Mouse (Mus musculus): ENCODE measurements around the gene Aldh1a1. TPM values are rescaled to one million over a fixed set of nuclear protein-coding genes. Genes with fewer than 3 reads are reported as not detected.

The Aldh1a1 gene
- 1.3 TPM for polyA plus RNA-seq (2017; shearing (Covaris generic))

GRCm38 (mm10) chr19:20492491-20492890 lies at the start of gene Aldh1a1:
TSS of gene Aldh1a1 (plus strand) at chr19:20492715.

Other genes with a start within 250 kb of the Aldh1a1 start
- gene Anxa1, start 101.8 kb upstream of the Aldh1a1 start, polyA plus RNA-seq (2017; shearing (Covaris generic)) = 67.5 TPM
- not detected for gene Aldh1a7, start 234.8 kb downstream of the Aldh1a1 start, polyA plus RNA-seq (2017; shearing (Covaris generic))

Measured in effector memory CD4-positive, alpha-beta T cell, adult 7 months (primary cell).